Mouse (Mus musculus): Measurements from ENCODE around the gene Tigd2. TPM values are rescaled to one million over a fixed set of nuclear protein-coding genes. Genes with fewer than 3 reads are reported as not detected.

The Tigd2 gene
- polyA plus RNA-seq (2015; fragmentation: Nextera tagmentation; extraction: Ambion mirVana): 10.7 and 18.2 TPM in 2 replicates

DNA sequence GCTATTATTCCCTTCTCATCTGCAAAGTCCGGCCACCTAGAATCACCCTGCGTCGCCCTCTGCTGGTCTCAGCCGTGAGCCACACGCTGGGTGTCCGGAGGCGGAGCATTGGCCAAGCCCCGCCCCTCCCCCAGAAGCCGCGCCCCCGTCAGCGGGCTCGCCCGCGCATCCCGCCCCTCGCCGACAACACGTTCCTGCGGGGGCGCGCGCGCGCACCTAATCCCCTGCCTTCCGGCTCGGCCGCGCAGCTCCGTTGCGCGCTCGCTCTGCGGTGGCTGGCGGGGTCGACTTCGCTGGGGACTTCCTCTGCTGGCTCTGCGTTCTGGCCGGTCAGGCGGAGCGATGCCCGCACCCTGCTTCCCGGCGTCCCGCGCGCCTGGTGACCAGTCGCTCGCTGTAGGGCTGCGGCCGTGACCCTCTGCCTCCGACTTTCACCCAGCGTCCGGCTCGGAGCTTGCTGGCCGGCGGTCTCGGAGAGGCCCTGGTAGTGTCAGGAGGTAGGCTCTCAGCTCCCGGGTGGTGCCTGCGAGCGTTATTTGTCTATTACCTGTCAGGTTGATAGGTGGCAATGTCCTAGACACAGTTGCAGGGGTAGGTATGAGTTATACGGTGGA lies at the start of gene Tigd2:
Tigd2 (plus strand) TSS at position 186 of the 614 bp plus-strand sequence.

Other genes with a start within 250 kb of the Tigd2 start
- 8.2 and 14.5 TPM in 2 replicates for gene Fam13a, start 184.3 kb upstream of the Tigd2 start, polyA plus RNA-seq (2015; fragmentation: Nextera tagmentation; extraction: Ambion mirVana)
- 0.98 and 0.99 TPM in 2 replicates for gene Gprin3, start 217.4 kb downstream of the Tigd2 start, polyA plus RNA-seq (2015; fragmentation: Nextera tagmentation; extraction: Ambion mirVana)

Data from adrenal gland, postnatal 0 days (tissue).